Mouse (Mus musculus): ENCODE data around the gene Mbd5.

DNA sequence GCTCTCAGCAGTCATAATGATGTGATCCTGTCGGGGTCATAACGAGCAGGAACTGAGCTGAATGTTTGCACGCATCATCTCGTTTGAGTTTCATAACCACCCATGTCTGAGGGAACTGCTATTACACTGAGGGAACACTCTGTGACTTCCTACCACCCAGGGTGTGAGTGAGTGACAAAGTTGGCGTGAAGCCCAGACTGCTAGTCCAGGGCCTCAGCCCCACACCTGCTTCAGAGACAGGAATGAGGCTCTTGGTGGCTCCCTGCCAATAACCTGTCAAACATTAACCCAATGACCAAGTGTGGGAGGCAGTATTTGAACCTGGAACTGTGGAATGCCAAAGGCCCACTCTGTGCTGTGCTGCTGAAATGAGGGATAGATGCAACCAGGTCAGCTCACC lies 400.5 kb downstream of the Mbd5 start:
- TF ChIP-seq CTCF (IDR thresholded peaks at IDR 0.05; ENCODE audit: extremely low read depth, insufficient read depth, insufficient read length, insufficient replicate concordance) (no peak), POLR2A (IDR thresholded peaks at IDR 0.05; ENCODE audit: low read depth, low read length) (no peak)
